Mouse (Mus musculus) bone marrow macrophage, adult 2 months (primary cell): ENCODE results near the gene Ism2.

Source experiments
- CTCF ChIP-seq: IDR thresholded peaks from 2 replicates; pipeline ENCODE4 v1.5.1; 2012; ENCODE audit warnings: low read depth, mild to moderate bottlenecking, low read length, moderate library complexity
- POLR2A ChIP-seq: IDR thresholded peaks from 2 replicates; pipeline ENCODE4 v1.6.1; 2012; ENCODE audit warnings: mild to moderate bottlenecking, low read depth, low read length, borderline replicate concordance

- TF ChIP-seq CTCF (no peak), POLR2A (no peak)
Measured at GRCm38 (mm10) chr12:87229633-87230032, 69.9 kb downstream of the Ism2 start.
